Mouse (Mus musculus): ENCODE data around the gene Lrrc20.

Gene Lrrc20

GRCm38 (mm10) chr10:61518320-61518719 lies 42.7 kb downstream of the Lrrc20 start:
- DNase-seq = no peak

- DNase-seq = no peak
Measured at GRCm38 (mm10) chr10:61519491-61519890, 43.9 kb downstream of the Lrrc20 start.

GRCm38 (mm10) chr10:61520714-61521113 lies 45.1 kb downstream of the Lrrc20 start:
- DNase-seq = no peak

GRCm38 (mm10) chr10:61530936-61531335 lies 55.3 kb downstream of the Lrrc20 start:
- DNase-seq = no peak

GRCm38 (mm10) chr10:61533285-61533684 lies 57.7 kb downstream of the Lrrc20 start:
- DNase-seq = peak; percentile 26

GRCm38 (mm10) chr10:61534371-61535101 lies 58.9 kb downstream of the Lrrc20 start:
- DNase-seq = peak; percentile 49

- no peak for DNase-seq
Measured at GRCm38 (mm10) chr10:61535441-61535840, 59.8 kb downstream of the Lrrc20 start.

- peak; percentile 81 for DNase-seq
Measured at GRCm38 (mm10) chr10:61536130-61537035, 60.8 kb downstream of the Lrrc20 start.

GRCm38 (mm10) chr10:61537036-61537380 lies 61.4 kb downstream of the Lrrc20 start:
- DNase-seq = no peak

GRCm38 (mm10) chr10:61538446-61538845 lies 62.8 kb downstream of the Lrrc20 start:
- peak; percentile 58 for DNase-seq

- DNase-seq = no peak
Measured at GRCm38 (mm10) chr10:61544127-61544862, 68.7 kb downstream of the Lrrc20 start.

- no peak for DNase-seq
Measured at GRCm38 (mm10) chr10:61544863-61545240, 69.3 kb downstream of the Lrrc20 start.

- peak; percentile 79 for DNase-seq
Measured at GRCm38 (mm10) chr10:61550106-61550505, 74.5 kb downstream of the Lrrc20 start.

- no peak for DNase-seq
Measured at GRCm38 (mm10) chr10:61555155-61555554, 79.6 kb downstream of the Lrrc20 start.

GRCm38 (mm10) chr10:61558631-61559030 lies 83.0 kb downstream of the Lrrc20 start:
- no peak for DNase-seq

GRCm38 (mm10) chr10:61559544-61559943 lies 83.9 kb downstream of the Lrrc20 start:
- no peak for DNase-seq

GRCm38 (mm10) chr10:61563550-61563949 lies 87.9 kb downstream of the Lrrc20 start:
- DNase-seq = no peak

GRCm38 (mm10) chr10:61564408-61564807 lies 88.8 kb downstream of the Lrrc20 start:
- no peak for DNase-seq

- DNase-seq = no peak
Measured at GRCm38 (mm10) chr10:61570181-61570580, 94.6 kb downstream of the Lrrc20 start.

- no peak for DNase-seq
Measured at GRCm38 (mm10) chr10:61572126-61572525, 96.5 kb downstream of the Lrrc20 start.

GRCm38 (mm10) chr10:61576120-61576767 lies 100.6 kb downstream of the Lrrc20 start:
- DNase-seq = peak; percentile 49

- DNase-seq = no peak
Measured at GRCm38 (mm10) chr10:61587241-61587849, 111.7 kb downstream of the Lrrc20 start.

Data from retina, postnatal 1 day (tissue).